Mouse (Mus musculus): ENCODE measurements around the gene Nos3. TPM values are rescaled to one million over a fixed set of nuclear protein-coding genes. Genes with fewer than 3 reads are reported as not detected.

Nos3 gene
- polyA plus RNA-seq, 2 experiments: 1.3 to 1.5 TPM

DNA sequence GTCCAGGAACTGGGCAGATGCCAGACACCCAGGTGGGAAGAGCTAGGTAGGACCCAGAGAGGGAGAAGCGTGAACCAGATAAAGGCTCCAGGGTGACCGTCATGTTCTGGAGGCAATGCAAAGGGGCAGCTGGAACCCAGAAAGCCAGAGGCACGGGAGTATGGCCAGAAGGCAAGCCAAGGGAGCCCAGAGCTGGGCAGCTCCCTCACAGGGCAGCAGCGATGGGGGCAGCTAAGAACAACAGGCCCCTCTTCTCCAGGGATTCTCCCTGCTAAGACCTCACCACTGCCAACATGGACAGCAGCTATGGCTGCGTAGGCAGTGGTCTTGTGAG, 34.7 kb upstream of the Nos3 start:
- no peaks in the 10 kb centered on the region for H3K9me3 ChIP-seq (ENCODE audit: control insufficient read depth, low read length)
- peaks cover 4% of the 10 kb centered on the region; the same call in 1 of the 2 replicates for H3K27me3 ChIP-seq (ENCODE audit: control insufficient read depth, insufficient read depth, low read length)
- no peaks in the 10 kb centered on the region for H3K36me3 ChIP-seq (replicated peaks; ENCODE audit: control insufficient read depth, insufficient read depth, low read depth)
- ATAC-seq (ENCODE audit: insufficient read depth) (no peak), DNase-seq (ENCODE audit: low read depth in 3 of 3, low spot score in 3 of 3) (no peak)
- no peak overlapping the region for H3K4me3 ChIP-seq (ENCODE audit: insufficient read depth in 1 of 2, low read depth in 2 of 2, low read length in 2 of 2)
- no peak overlapping the region for H3K4me2 ChIP-seq (ENCODE audit: low read depth)
- 36% methylated on average over 5 of the region's 5 CpGs for WGBS (ENCODE audit: insufficient replicate concordance)
- no peaks in the 10 kb centered on the region for H3K4me1 ChIP-seq (replicated peaks; ENCODE audit: control insufficient read depth in 2 of 2, insufficient read depth in 2 of 2, low read length in 1 of 2)
- H3K27ac ChIP-seq: no peak overlapping the region
- no peak overlapping the region for H3K9ac ChIP-seq (replicated peaks)
- TF ChIP-seq CTCF (IDR thresholded peaks at IDR 0.05; ENCODE audit: low read depth) (no peak), EP300 (IDR thresholded peaks at IDR 0.05; ENCODE audit: low read depth) (no peak)

GRCm38 (mm10) chr5:24332401-24332800, 32.2 kb upstream of the Nos3 start:
- WGBS (ENCODE audit: insufficient replicate concordance): 63% methylated on average over 4 of the region's 4 CpGs
- no peaks in the 10 kb centered on the region for H3K4me1 ChIP-seq (replicated peaks; ENCODE audit: control insufficient read depth in 2 of 2, insufficient read depth in 2 of 2, low read length in 1 of 2)

DNA sequence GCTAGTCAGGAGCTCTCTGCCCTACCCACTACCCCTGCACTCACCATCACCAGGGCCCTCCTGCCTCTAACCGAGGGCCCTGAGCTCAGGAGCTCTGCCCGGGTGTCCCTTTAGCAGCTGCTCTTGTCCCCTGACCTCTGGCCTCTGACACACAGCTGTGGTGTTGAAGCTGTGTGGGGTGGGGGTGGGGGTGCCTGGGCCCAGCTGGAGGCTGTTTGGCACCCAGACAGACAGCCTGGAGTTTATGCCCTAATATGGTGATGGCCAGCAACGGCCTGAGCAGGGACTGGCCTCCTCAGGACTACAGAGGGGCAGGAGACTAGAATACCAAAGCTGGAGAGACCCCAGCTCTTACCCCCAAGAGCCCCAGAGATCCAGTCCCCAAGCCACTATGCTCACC, 29.9 kb upstream of the Nos3 start:
- WGBS (ENCODE audit: insufficient replicate concordance): 24% methylated on average over 3 of the region's 3 CpGs
- Histone ChIP-seq H3K27ac (no peak overlapping the region), H3K36me3 (replicated peaks; ENCODE audit: control insufficient read depth, insufficient read depth, low read depth) (no peaks in the 10 kb centered on the region), H3K9me3 (ENCODE audit: control insufficient read depth, low read length) (no peaks in the 10 kb centered on the region), H3K4me2 (ENCODE audit: low read depth) (no peak overlapping the region), H3K4me3 (ENCODE audit: insufficient read depth in 1 of 2, low read depth in 2 of 2, low read length in 2 of 2) (no peak overlapping the region), H3K9ac (replicated peaks) (no peak overlapping the region), H3K4me1 (replicated peaks; ENCODE audit: control insufficient read depth in 2 of 2, insufficient read depth in 2 of 2, low read length in 1 of 2) (no peaks in the 10 kb centered on the region; a peak in 1 of 4 replicates), H3K27me3 (ENCODE audit: control insufficient read depth, insufficient read depth, low read length) (no peaks in the 10 kb centered on the region)
- ATAC-seq (ENCODE audit: insufficient read depth): no peak
- TF ChIP-seq EP300 (IDR thresholded peaks at IDR 0.05; ENCODE audit: low read depth): no peak
- TF ChIP-seq CTCF (IDR thresholded peaks at IDR 0.05; ENCODE audit: low read depth): no peak
- DNase-seq (ENCODE audit: low read depth in 3 of 3, low spot score in 3 of 3): no peak

More at GRCm38 (mm10) chr5:24332401-24332800, 32.2 kb upstream of the Nos3 start:
- no peak overlapping the region for H3K27ac ChIP-seq
- no peaks in the 10 kb centered on the region for H3K9me3 ChIP-seq (ENCODE audit: control insufficient read depth, low read length)
- no peaks in the 10 kb centered on the region for H3K36me3 ChIP-seq (replicated peaks; ENCODE audit: control insufficient read depth, insufficient read depth, low read depth)
- TF ChIP-seq CTCF (IDR thresholded peaks at IDR 0.05; ENCODE audit: low read depth): no peak
- no peak for TF ChIP-seq EP300 (IDR thresholded peaks at IDR 0.05; ENCODE audit: low read depth)
- H3K4me2 ChIP-seq (ENCODE audit: low read depth): no peak overlapping the region
- peaks cover 4% of the 10 kb centered on the region; the same call in 1 of the 2 replicates for H3K27me3 ChIP-seq (ENCODE audit: control insufficient read depth, insufficient read depth, low read length)
- no peak overlapping the region for H3K4me3 ChIP-seq (ENCODE audit: insufficient read depth in 1 of 2, low read depth in 2 of 2, low read length in 2 of 2)
- H3K9ac ChIP-seq (replicated peaks): no peak overlapping the region
- DNase-seq (ENCODE audit: low read depth in 3 of 3, low spot score in 3 of 3) (no peak), ATAC-seq (ENCODE audit: insufficient read depth) (no peak)

GRCm38 (mm10) chr5:24335888-24336511, 28.6 kb upstream of the Nos3 start:
- no peak overlapping the region for H3K4me2 ChIP-seq (ENCODE audit: low read depth)
- no peaks in the 10 kb centered on the region for H3K9me3 ChIP-seq (ENCODE audit: control insufficient read depth, low read length)
- no peaks in the 10 kb centered on the region for H3K27me3 ChIP-seq (ENCODE audit: control insufficient read depth, insufficient read depth, low read length)
- H3K4me1 ChIP-seq (replicated peaks; ENCODE audit: control insufficient read depth in 2 of 2, insufficient read depth in 2 of 2, low read length in 1 of 2): no peaks in the 10 kb centered on the region; a peak in 1 of 4 replicates
- peak; percentile 82 for TF ChIP-seq CTCF (IDR thresholded peaks at IDR 0.05; ENCODE audit: low read depth)
- TF ChIP-seq EP300 (IDR thresholded peaks at IDR 0.05; ENCODE audit: low read depth): no peak
- WGBS (ENCODE audit: insufficient replicate concordance): 22% methylated on average over 3 of the region's 3 CpGs
- no peak overlapping the region for H3K4me3 ChIP-seq (ENCODE audit: insufficient read depth in 1 of 2, low read depth in 2 of 2, low read length in 2 of 2)
- no peak for ATAC-seq (ENCODE audit: insufficient read depth)
- DNase-seq (ENCODE audit: low read depth in 3 of 3, low spot score in 3 of 3): no peak
- H3K9ac ChIP-seq (replicated peaks): no peak overlapping the region
- no peak overlapping the region for H3K27ac ChIP-seq
- H3K36me3 ChIP-seq (replicated peaks; ENCODE audit: control insufficient read depth, insufficient read depth, low read depth): no peaks in the 10 kb centered on the region

DNA sequence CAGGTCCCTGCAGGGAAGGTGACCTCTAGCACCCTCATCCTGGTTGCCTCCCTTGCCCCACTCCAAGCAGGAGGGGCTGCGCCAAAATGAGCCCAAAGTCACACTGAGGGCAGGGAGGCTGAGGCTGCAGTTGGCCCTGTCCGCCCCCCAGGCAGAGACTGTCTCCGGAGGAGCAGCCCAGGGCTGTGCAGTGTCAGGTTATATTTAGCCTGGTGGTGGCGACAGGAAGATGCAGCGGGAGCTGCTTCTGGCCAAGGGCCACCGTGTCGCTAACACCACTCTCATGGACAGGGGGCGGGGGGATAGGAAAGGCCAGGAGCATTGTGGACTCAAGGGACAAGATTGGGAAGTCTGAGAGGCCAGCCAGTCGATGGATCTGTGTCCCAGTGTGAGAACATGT, 27.2 kb upstream of the Nos3 start:
- Histone ChIP-seq H3K36me3 (replicated peaks; ENCODE audit: control insufficient read depth, insufficient read depth, low read depth) (no peaks in the 10 kb centered on the region), H3K4me2 (ENCODE audit: low read depth) (no peak overlapping the region), H3K27me3 (ENCODE audit: control insufficient read depth, insufficient read depth, low read length) (no peaks in the 10 kb centered on the region), H3K4me3 (ENCODE audit: insufficient read depth in 1 of 2, low read depth in 2 of 2, low read length in 2 of 2) (no peak overlapping the region), H3K27ac (no peak overlapping the region), H3K9me3 (ENCODE audit: control insufficient read depth, low read length) (no peaks in the 10 kb centered on the region), H3K9ac (replicated peaks) (no peak overlapping the region), H3K4me1 (replicated peaks; ENCODE audit: control insufficient read depth in 2 of 2, insufficient read depth in 2 of 2, low read length in 1 of 2) (no peaks in the 10 kb centered on the region; a peak in 1 of 4 replicates)
- no peak for DNase-seq (ENCODE audit: low read depth in 3 of 3, low spot score in 3 of 3)
- TF ChIP-seq CTCF (IDR thresholded peaks at IDR 0.05; ENCODE audit: low read depth) (peak; percentile 14; the same call in 1 of the 2 replicates), EP300 (IDR thresholded peaks at IDR 0.05; ENCODE audit: low read depth) (no peak)
- 15% methylated on average over 9 of the region's 9 CpGs for WGBS (ENCODE audit: insufficient replicate concordance)
- no peak for ATAC-seq (ENCODE audit: insufficient read depth)
